Mouse (Mus musculus) liver, embryonic 14.5 days (tissue): ENCODE results near the gene Chn2. TPM values are rescaled to one million over a fixed set of nuclear protein-coding genes. Genes with fewer than 3 reads are reported as not detected.
"Not testable (repeated sequence)": the region's sequence is repeated elsewhere in the genome, so short reads cannot be mapped to it uniquely, and the experiment has no call there.

Source experiments
- ATAC-seq: fragments of 200-750 bp; cut with Nextera tagmentation; 2 replicates; pipeline ENCODE4 v1.8.0; 2017; ENCODE audit warnings: moderate number of reproducible peaks, mild to moderate bottlenecking, moderate library complexity; ENCODE audit not compliant: insufficient read depth
- DNase-seq, 3 experiments: peaks; one replicate each; pipeline ENCODE4 v3.0.0-alpha.2; 2012 to 2013; ENCODE audit warnings: low read depth in 3 of 3, low spot score in 3 of 3
- H3K27ac ChIP-seq: fragments of 300-500 bp; sonication (generic); 2 replicates; pipeline ENCODE4 v1.5.1; 2014; ENCODE audit warnings: moderate library complexity, mild to moderate bottlenecking, control low read depth, inconsistent platforms
- H3K27me3 ChIP-seq: fragments of 300-500 bp; sonication (generic); 2 replicates; pipeline ENCODE4 v1.6.1; 2014; ENCODE audit warnings: mild to moderate bottlenecking, low read length, moderate library complexity; ENCODE audit not compliant: control insufficient read depth, insufficient read depth
- H3K36me3 ChIP-seq: fragments of 300-500 bp; sonication (generic); replicated peaks from 2 replicates; pipeline ENCODE4 v1.6.1; 2014; ENCODE audit warnings: low read depth; ENCODE audit not compliant: control insufficient read depth, insufficient read depth
- H3K4me1 ChIP-seq, 2 experiments: fragments of 200-500 bp in 1 of 2; fragments of 300-500 bp in 1 of 2; sonication (generic) in 1 of 2; replicated peaks; 2 replicates each; pipeline ENCODE4 v1.6.1; 2012 to 2014; ENCODE audit warnings: antibody characterized with exemption in 1 of 2, inconsistent platforms in 1 of 2, low read length in 1 of 2; ENCODE audit not compliant: control insufficient read depth in 2 of 2, insufficient read depth in 2 of 2
- H3K4me2 ChIP-seq: fragments of 300-500 bp; sonication (generic); 2 replicates; pipeline ENCODE4 v1.6.1; 2014; ENCODE audit warnings: low read depth, mild to moderate bottlenecking, control low read depth, moderate library complexity
- H3K4me3 ChIP-seq, 2 experiments: fragments of 200-500 bp in 1 of 2; fragments of 300-500 bp in 1 of 2; sonication (generic) in 1 of 2; 2 replicates each; pipeline ENCODE4 v1.5.1; 2012 to 2014; ENCODE audit warnings: low read depth in 2 of 2, low read length in 2 of 2, mild to moderate bottlenecking in 2 of 2, control low read depth in 1 of 2, inconsistent platforms in 1 of 2, moderate library complexity in 1 of 2; ENCODE audit not compliant: insufficient read depth in 1 of 2
- H3K9ac ChIP-seq: fragments of 300-500 bp; sonication (generic); replicated peaks from 2 replicates; pipeline ENCODE4 v1.6.1; 2014; ENCODE audit warnings: mild to moderate bottlenecking, control low read depth, moderate library complexity
- H3K9me3 ChIP-seq: fragments of 300-500 bp; sonication (generic); 2 replicates; pipeline ENCODE4 v1.6.1; 2016; ENCODE audit warnings: low read length, mixed read lengths; ENCODE audit not compliant: control insufficient read depth
- CTCF ChIP-seq: IDR thresholded peaks from 2 replicates; pipeline ENCODE4 v1.5.1; 2016; ENCODE audit warnings: antibody characterized with exemption, low read depth, control low read depth
- EP300 ChIP-seq: IDR thresholded peaks from 2 replicates; pipeline ENCODE4 v1.6.1; 2016; ENCODE audit warnings: antibody characterized with exemption, low read depth
- WGBS: fragments of 180-500 bp; shearing (Covaris S2); extraction: QIAGEN DNeasy Blood & Tissue Kit; methylation state at CpG from one replicate; pipeline ENCODE4 v1.1.7; 2014; ENCODE audit not compliant: insufficient replicate concordance; 5-methylcytosine and 5-hydroxymethylcytosine counted together
- polyA plus RNA-seq, 2 experiments: library from polyadenylated mRNA; depleted of rRNA in 1 of 2; stranded (reverse) in 1 of 2; unstranded in 1 of 2; fragments of >200 nt; fragmentation: Nextera tagmentation in 1 of 2; extraction: Ambion mirVana in 1 of 2; gene quantifications; 2 replicates each; pipeline versions ENCODE4 v1.2.1 to v1.2.3; 2012 to 2014

The Chn2 gene
- polyA plus RNA-seq, 2 experiments: 1.7 to 4.3 TPM

DNA sequence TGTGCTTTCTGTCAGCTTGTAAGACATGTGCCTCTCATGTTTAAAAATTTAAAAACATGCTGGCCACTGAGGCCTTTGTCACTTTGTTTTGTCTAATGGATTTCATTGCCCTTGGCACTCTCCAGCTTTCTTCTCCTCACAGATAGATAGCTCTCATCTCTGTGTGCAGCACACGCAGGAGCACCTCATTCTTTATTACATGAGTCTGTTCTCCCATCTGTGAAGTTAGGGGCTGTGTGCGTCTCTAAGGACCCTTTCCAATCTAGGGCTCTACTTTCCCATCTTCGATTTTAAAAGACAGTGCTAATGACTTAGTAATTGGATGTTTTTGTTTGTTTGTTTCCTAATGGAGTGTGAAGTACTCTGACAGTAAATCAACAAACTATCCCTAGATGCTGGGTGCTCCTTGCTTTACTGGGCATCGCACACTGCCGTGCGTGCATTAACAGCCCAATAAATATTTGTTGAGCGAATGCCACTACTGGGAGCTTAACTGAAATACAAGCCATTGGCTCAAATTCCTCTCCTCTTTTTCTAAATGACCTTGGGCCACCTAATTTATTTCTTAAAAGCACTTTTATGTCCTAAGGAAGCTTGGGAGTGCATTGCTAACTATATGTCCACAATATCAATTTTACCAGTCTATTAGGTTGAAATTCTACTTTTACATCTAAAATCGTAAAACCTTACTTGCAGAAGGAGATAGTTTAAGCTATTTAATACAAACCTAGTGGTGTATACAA, 136.3 kb downstream of the Chn2 start:
- no peaks in the 10 kb centered on the region for H3K9me3 ChIP-seq
- H3K27ac ChIP-seq: no peak overlapping the region
- no peaks in the 10 kb centered on the region for H3K27me3 ChIP-seq
- H3K36me3 ChIP-seq: no peaks in the 10 kb centered on the region
- ATAC-seq: no peak
- TF ChIP-seq EP300 (no peak), CTCF (no peak)
- no peak overlapping the region for H3K4me2 ChIP-seq
- H3K9ac ChIP-seq: no peak overlapping the region
- 75% methylated on average over 8 of the region's 8 CpGs for WGBS
- no peak for DNase-seq
- peaks cover 0 to 16% of the 10 kb centered on the region in 2 experiments; a peak in 3 of 4 replicates for H3K4me1 ChIP-seq
- no peak overlapping the region for H3K4me3 ChIP-seq

DNA sequence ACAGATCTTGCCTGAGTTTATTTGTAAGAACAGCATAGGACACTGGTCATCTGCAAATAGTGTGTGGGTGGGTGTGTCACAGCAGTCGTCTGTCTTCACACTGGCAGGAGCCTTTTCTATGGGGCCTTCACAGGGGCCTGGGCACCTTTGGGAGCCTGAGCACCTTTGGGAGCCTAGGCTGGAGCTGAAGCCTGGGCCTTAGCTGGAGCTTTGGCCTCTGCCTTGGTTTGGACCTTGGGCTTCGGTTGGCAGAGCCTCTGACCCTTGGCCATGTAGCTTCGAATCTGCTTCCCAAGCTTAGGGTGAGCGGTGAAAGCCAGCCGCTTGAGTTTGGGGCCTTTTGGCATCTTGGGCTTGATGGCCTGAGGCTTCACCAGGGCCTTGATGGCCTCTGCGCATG, 137.7 kb downstream of the Chn2 start:
- H3K27me3 ChIP-seq, H3K36me3 ChIP-seq, H3K9ac ChIP-seq, H3K4me2 ChIP-seq, ATAC-seq, H3K4me3 ChIP-seq, H3K27ac ChIP-seq, DNase-seq, H3K9me3 ChIP-seq: not testable (repeated sequence)
- whole genome bisulfite sequencing: 70% methylated on average over 6 of the region's 6 CpGs
- H3K4me1 ChIP-seq: peaks cover 0 to 16% of the 10 kb centered on the region in 2 experiments; a peak in 3 of 4 replicates

DNA sequence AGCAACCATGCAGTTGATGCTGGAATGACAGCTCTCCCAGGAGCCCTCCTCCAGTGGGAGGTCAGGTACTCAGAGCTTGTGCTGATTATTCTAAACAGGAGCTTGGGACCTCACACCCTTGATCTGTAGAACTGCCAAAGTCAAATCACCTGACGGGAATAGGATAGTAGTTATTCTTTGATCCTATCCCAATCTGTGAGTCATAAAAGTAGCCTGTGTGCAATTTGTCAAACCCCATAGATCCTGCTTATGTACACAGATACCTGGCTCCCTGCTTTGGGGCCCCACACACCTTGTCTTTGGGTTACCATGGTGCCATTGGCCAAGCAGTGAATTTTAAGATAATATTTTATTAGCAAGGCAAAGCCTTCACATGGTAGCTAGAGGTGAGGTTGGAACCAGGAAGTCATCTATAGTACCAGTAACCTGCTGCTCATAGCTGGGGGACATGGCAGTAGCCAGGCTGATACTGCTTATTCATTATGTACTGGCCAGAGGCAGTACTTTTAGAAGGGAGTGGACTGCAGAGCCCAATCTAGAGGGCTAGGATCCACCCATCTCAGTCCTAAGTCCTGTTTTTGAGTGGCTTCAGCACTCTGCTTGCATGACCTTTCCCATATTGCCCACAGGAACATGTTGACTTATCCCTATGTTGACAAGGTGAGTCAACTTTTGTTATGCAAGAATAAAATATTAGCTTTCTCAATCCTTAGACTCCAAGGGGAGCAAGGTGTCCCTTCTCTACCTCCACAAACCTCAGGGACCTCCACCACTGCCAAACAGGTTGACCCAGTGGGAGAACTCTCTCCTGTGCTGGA, 139.9 kb downstream of the Chn2 start:
- Histone ChIP-seq H3K36me3 (no peaks in the 10 kb centered on the region), H3K4me2 (no peak overlapping the region), H3K4me1 (peaks cover 0 to 16% of the 10 kb centered on the region in 2 experiments; a peak in 3 of 4 replicates), H3K27me3 (no peaks in the 10 kb centered on the region), H3K9ac (no peak overlapping the region), H3K4me3 (no peak overlapping the region), H3K9me3 (no peaks in the 10 kb centered on the region), H3K27ac (no peak overlapping the region)
- TF ChIP-seq EP300 (no peak), CTCF (no peak)
- DNase-seq: peak in 1 of 3 experiments; percentile 34
- 65% methylated on average over 1 of the region's 1 CpGs for WGBS
- peak; percentile 73; the same call in 1 of the 2 replicates for ATAC-seq

DNA sequence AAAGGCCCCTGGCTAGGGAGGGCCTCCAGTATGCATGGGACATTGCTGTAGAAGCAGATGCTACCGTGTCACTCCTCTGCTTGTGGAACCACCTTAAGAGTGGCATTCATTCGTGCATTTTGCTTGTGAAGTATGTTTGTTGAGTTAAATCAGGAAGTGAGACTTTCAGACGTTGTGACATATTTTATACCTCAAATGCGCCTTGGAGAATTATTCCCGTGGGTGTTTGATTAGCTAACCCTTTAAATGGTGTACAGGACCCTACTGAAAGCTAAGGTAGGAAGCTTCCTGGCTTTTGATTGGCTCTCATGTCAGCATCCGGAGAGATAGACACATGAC, 140.5 kb downstream of the Chn2 start:
- no peaks in the 10 kb centered on the region for H3K9me3 ChIP-seq
- H3K9ac ChIP-seq: no peak overlapping the region
- H3K36me3 ChIP-seq: no peaks in the 10 kb centered on the region
- TF ChIP-seq EP300 (no peak), CTCF (no peak)
- DNase-seq (no peak), ATAC-seq (no peak)
- no peak overlapping the region for H3K4me2 ChIP-seq
- H3K27ac ChIP-seq: no peak overlapping the region
- H3K4me1 ChIP-seq: peaks cover 0 to 16% of the 10 kb centered on the region in 2 experiments; a peak in 3 of 4 replicates
- no peak overlapping the region for H3K4me3 ChIP-seq
- no peaks in the 10 kb centered on the region for H3K27me3 ChIP-seq
- WGBS: 49% methylated on average over 6 of the region's 6 CpGs
